Mouse (Mus musculus) lung, embryonic 15.5 days (tissue): ENCODE measurements at regions not wholly inside any gene's neighbourhood (a gene's known extent, or its start where the extent isn't known, plus 50 kb on each side); places are given as distances from the start of the nearest gene placed in this dataset.
A peak's percentile ranks its signal among the peaks of the same experiment; 100 is the strongest.

ENCODE experiments used
- ATAC-seq: fragments of 200-750 bp; cut with Nextera tagmentation; 2 replicates; pipeline ENCODE4 v1.8.0; 2017; ENCODE audit warnings: moderate number of reproducible peaks, borderline replicate concordance; ENCODE audit not compliant: low FRiP score, low TSS enrichment; ENCODE audit errors: extremely low read depth
- H3K27ac ChIP-seq: fragments of 300-500 bp; sonication (generic); 2 replicates; pipeline ENCODE4 v1.5.1; 2015; ENCODE audit warnings: moderate library complexity, mild to moderate bottlenecking, inconsistent platforms
- H3K27me3 ChIP-seq: fragments of 300-500 bp; sonication (generic); 2 replicates; pipeline ENCODE4 v1.6.1; 2015; ENCODE audit warnings: inconsistent platforms
- H3K36me3 ChIP-seq: fragments of 300-500 bp; sonication (generic); 2 replicates; pipeline ENCODE4 v1.6.1; 2015; ENCODE audit warnings: inconsistent platforms
- H3K4me1 ChIP-seq: fragments of 300-500 bp; sonication (generic); 2 replicates; pipeline ENCODE4 v1.6.1; 2015; ENCODE audit warnings: inconsistent platforms
- H3K4me2 ChIP-seq: fragments of 300-500 bp; sonication (generic); 2 replicates; pipeline ENCODE4 v1.6.1; 2015; ENCODE audit warnings: inconsistent platforms, mild to moderate bottlenecking, moderate library complexity
- H3K4me3 ChIP-seq: fragments of 300-500 bp; sonication (generic); 2 replicates; pipeline ENCODE4 v1.5.1; 2015; ENCODE audit warnings: mild to moderate bottlenecking, inconsistent platforms
- H3K9ac ChIP-seq: fragments of 300-500 bp; sonication (generic); 2 replicates; pipeline ENCODE4 v1.6.1; 2015; ENCODE audit warnings: inconsistent platforms
- H3K9me3 ChIP-seq: fragments of 300-500 bp; sonication (generic); 2 replicates; pipeline ENCODE4 v1.6.1; 2016; ENCODE audit warnings: inconsistent platforms
- WGBS: fragments of 180-500 bp; shearing (Covaris S2); methylation state at CpG from one replicate; pipeline ENCODE4 v1.1.7; 2015; 5-methylcytosine and 5-hydroxymethylcytosine counted together

- H3K4me3 ChIP-seq: no peak overlapping the region
- no peak overlapping the region for H3K4me2 ChIP-seq
- no peaks in the 10 kb centered on the region for H3K4me1 ChIP-seq
- no peaks in the 10 kb centered on the region for H3K36me3 ChIP-seq
- WGBS: 75% methylated on average over 8 of the region's 8 CpGs
- H3K9me3 ChIP-seq: no peaks in the 10 kb centered on the region
- no peak overlapping the region for H3K9ac ChIP-seq
- no peak; the same call in 1 of the 2 replicates for ATAC-seq
- H3K27ac ChIP-seq: no peak overlapping the region
- no peaks in the 10 kb centered on the region for H3K27me3 ChIP-seq
Measured at GRCm38 (mm10) chr3:58138726-58139585, 275.6 kb upstream of the Tsc22d2 start.

DNA sequence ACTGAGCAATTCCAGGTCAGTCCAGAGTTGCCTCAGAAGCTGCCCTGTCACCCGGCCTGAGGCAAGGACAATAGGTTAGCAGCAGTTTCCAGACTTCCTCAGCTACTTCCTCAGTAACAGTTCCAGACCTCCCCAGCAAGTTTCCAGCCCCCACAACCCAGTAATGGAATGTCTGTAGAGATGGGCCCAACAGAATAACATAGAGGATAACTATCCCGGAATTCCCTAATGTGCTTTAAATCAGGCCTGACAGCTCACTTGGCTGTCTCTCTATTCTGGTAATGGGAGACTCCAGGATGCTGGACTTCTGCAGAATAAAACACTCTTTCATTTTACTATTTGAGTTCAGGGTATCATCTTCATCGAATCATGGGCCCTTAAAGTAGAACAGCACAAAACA lies 268.4 kb upstream of the Tsc22d2 start:
- H3K9ac ChIP-seq: no peak overlapping the region
- WGBS: 62% methylated on average over 3 of the region's 3 CpGs
- no peak overlapping the region for H3K27ac ChIP-seq
- no peaks in the 10 kb centered on the region for H3K27me3 ChIP-seq
- H3K4me3 ChIP-seq: no peak overlapping the region
- no peak overlapping the region for H3K4me2 ChIP-seq
- no peaks in the 10 kb centered on the region for H3K4me1 ChIP-seq
- ATAC-seq: no peak
- no peaks in the 10 kb centered on the region for H3K36me3 ChIP-seq
- H3K9me3 ChIP-seq: no peaks in the 10 kb centered on the region

DNA sequence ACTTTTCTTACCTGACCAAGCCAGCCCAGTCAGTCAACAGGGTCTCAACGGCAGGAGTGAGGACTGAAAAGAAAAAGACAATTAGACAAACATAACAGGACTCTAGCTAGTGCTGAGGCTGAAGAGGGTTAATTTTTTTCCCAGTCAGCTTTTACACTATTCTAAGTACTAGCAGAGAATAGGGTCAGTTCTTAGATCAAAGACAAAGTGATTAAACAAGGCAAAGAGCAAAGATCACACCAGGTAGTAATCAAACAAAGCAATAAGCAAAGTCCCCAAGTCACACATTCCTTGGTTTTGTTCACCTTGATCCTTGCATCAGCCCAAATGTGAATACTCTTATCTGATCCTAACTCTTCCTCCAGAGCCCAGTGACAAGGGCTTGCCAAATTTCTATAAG lies 267.8 kb upstream of the Tsc22d2 start:
- WGBS: 26% methylated on average over 1 of the region's 1 CpGs
- no peak for ATAC-seq
- Histone ChIP-seq H3K9ac (no peak overlapping the region), H3K27ac (no peak overlapping the region), H3K9me3 (no peaks in the 10 kb centered on the region), H3K4me2 (no peak overlapping the region), H3K36me3 (no peaks in the 10 kb centered on the region), H3K27me3 (no peaks in the 10 kb centered on the region), H3K4me1 (no peaks in the 10 kb centered on the region), H3K4me3 (no peak overlapping the region)

GRCm38 (mm10) chr3:58153141-58153540 lies 261.4 kb upstream of the Tsc22d2 start:
- no peaks in the 10 kb centered on the region for H3K27me3 ChIP-seq
- no peaks in the 10 kb centered on the region for H3K9me3 ChIP-seq
- H3K36me3 ChIP-seq: no peaks in the 10 kb centered on the region
- no peak overlapping the region for H3K4me2 ChIP-seq
- no peak overlapping the region for H3K9ac ChIP-seq
- no peak for ATAC-seq
- no peak overlapping the region for H3K4me3 ChIP-seq
- H3K4me1 ChIP-seq: no peaks in the 10 kb centered on the region
- H3K27ac ChIP-seq: no peak overlapping the region
- 74% methylated on average over 3 of the region's 3 CpGs for WGBS

GRCm38 (mm10) chr3:58153874-58154756 lies 260.4 kb upstream of the Tsc22d2 start:
- H3K4me1 ChIP-seq: no peaks in the 10 kb centered on the region
- WGBS: 74% methylated on average over 21 of the region's 21 CpGs
- H3K36me3 ChIP-seq: no peaks in the 10 kb centered on the region
- no peak overlapping the region for H3K9ac ChIP-seq
- no peak overlapping the region for H3K27ac ChIP-seq
- H3K4me3 ChIP-seq: no peak overlapping the region
- no peak for ATAC-seq
- H3K27me3 ChIP-seq: no peaks in the 10 kb centered on the region
- H3K4me2 ChIP-seq: no peak overlapping the region
- H3K9me3 ChIP-seq: no peaks in the 10 kb centered on the region

DNA sequence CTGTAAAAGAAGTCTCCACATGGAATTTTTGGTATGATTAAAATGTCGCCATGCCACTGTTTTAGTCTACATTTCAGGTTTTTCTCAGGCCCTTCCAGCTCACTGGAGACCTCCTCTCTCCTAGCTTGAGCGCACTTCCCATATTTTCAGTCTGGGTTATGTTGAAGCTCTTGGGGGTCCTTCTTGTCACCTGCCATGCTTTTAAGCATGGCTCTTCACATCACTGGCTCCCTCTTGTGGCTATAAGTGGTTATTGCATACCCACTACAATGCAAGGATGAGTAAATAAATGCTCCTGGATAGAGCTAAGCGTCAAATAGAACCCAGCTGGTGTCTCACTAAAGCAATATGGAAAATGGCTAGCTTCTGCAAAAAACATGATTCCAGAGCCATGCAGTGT lies 255.1 kb upstream of the Tsc22d2 start:
- H3K4me2 ChIP-seq: no peak overlapping the region
- no peak for ATAC-seq
- 63% methylated on average over 3 of the region's 3 CpGs for whole genome bisulfite sequencing

GRCm38 (mm10) chr3:58162238-58162637 lies 252.3 kb upstream of the Tsc22d2 start:
- no peak overlapping the region for H3K27ac ChIP-seq

More for the DNA sequence above, 255.1 kb upstream of the Tsc22d2 start:
- no peak overlapping the region for H3K4me3 ChIP-seq
- H3K27me3 ChIP-seq: no peaks in the 10 kb centered on the region
- no peaks in the 10 kb centered on the region for H3K9me3 ChIP-seq
- no peak overlapping the region for H3K27ac ChIP-seq
- H3K4me1 ChIP-seq: no peaks in the 10 kb centered on the region; the same call in 1 of the 2 replicates
- no peaks in the 10 kb centered on the region for H3K36me3 ChIP-seq
- H3K9ac ChIP-seq: no peak overlapping the region

DNA sequence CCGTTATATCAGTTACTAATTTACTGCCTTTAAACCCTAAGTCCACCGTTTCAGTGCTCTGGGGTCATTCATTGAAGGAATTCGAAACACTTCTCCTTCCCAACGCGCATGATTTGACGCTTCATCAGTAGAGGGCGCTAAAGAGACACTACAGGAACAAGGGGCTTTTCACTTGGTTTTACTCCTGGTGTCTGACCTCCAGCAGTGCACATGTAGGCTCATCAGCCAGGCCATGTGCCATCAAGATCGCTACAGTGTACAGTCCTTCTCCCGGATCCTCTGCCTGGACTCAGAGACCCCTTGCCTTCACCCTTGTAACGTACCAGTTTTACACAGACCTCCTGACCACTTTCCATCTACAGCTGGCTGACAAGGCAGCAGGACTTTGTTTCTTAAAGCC lies 250.7 kb upstream of the Tsc22d2 start:
- ATAC-seq: peak; percentile 57; the same call in 1 of the 2 replicates
- WGBS: 9% methylated on average over 10 of the region's 10 CpGs
- Histone ChIP-seq H3K27ac (no peak overlapping the region), H3K36me3 (no peaks in the 10 kb centered on the region), H3K4me3 (no peak overlapping the region), H3K4me1 (peaks cover 3% of the 10 kb centered on the region; the same call in 1 of the 2 replicates), H3K4me2 (no peak overlapping the region), H3K9ac (no peak overlapping the region), H3K27me3 (no peaks in the 10 kb centered on the region), H3K9me3 (no peaks in the 10 kb centered on the region)

More at GRCm38 (mm10) chr3:58162238-58162637, 252.3 kb upstream of the Tsc22d2 start:
- ATAC-seq: peak; percentile 73; the same call in 1 of the 2 replicates
- no peaks in the 10 kb centered on the region for H3K9me3 ChIP-seq
- H3K4me3 ChIP-seq: no peak overlapping the region
- no peaks in the 10 kb centered on the region; the same call in 1 of the 2 replicates for H3K4me1 ChIP-seq
- H3K4me2 ChIP-seq: no peak overlapping the region
- H3K36me3 ChIP-seq: no peaks in the 10 kb centered on the region
- no peak overlapping the region for H3K9ac ChIP-seq
- 24% methylated on average over 10 of the region's 10 CpGs for WGBS
- no peaks in the 10 kb centered on the region for H3K27me3 ChIP-seq

- no peaks in the 10 kb centered on the region for H3K27me3 ChIP-seq
- H3K4me3 ChIP-seq: no peak overlapping the region
- H3K9ac ChIP-seq: no peak overlapping the region
- 15% methylated on average over 2 of the region's 2 CpGs for WGBS
- H3K27ac ChIP-seq: no peak overlapping the region
- H3K9me3 ChIP-seq: no peaks in the 10 kb centered on the region
- H3K4me1 ChIP-seq: peaks cover 3% of the 10 kb centered on the region; the same call in 1 of the 2 replicates
- no peaks in the 10 kb centered on the region for H3K36me3 ChIP-seq
- H3K4me2 ChIP-seq: no peak overlapping the region
- ATAC-seq: no peak
Measured at GRCm38 (mm10) chr3:58166628-58167027, 247.9 kb upstream of the Tsc22d2 start.

DNA sequence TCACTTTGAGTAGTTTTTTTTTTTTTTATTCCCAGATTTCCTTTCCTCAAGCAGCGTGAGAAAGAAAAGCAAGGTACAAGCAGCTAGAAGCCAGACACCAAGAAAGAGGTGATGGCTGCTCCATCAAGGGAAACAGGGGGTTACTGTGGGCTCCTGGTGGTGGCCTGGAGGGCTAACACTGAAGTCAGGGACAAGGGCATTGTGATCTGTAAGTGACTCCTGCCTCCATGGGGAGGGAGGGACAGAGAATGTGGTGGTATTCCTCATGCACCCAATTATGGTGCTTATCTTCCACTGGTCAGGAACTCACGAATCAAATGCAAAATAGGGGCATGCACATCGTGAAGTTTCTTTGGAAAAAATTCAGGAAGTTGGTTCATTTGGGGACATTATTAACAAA lies 247.4 kb upstream of the Tsc22d2 start:
- Histone ChIP-seq H3K36me3 (no peaks in the 10 kb centered on the region), H3K4me3 (no peak overlapping the region), H3K27ac (no peak overlapping the region), H3K9me3 (no peaks in the 10 kb centered on the region), H3K27me3 (no peaks in the 10 kb centered on the region), H3K4me1 (peaks cover 3% of the 10 kb centered on the region; the same call in 1 of the 2 replicates), H3K9ac (no peak overlapping the region), H3K4me2 (no peak overlapping the region)
- no peak for ATAC-seq
- WGBS: 60% methylated on average over 3 of the region's 3 CpGs

- Histone ChIP-seq H3K27ac (no peak overlapping the region), H3K9ac (no peak overlapping the region), H3K27me3 (no peaks in the 10 kb centered on the region), H3K9me3 (no peaks in the 10 kb centered on the region), H3K36me3 (no peaks in the 10 kb centered on the region), H3K4me2 (no peak overlapping the region), H3K4me1 (peaks cover 3% of the 10 kb centered on the region; the same call in 1 of the 2 replicates), H3K4me3 (no peak overlapping the region)
- 89% methylated on average over 1 of the region's 1 CpGs for WGBS
- no peak for ATAC-seq
Measured at GRCm38 (mm10) chr3:58167761-58168290, 246.7 kb upstream of the Tsc22d2 start.
